Mouse (Mus musculus): ENCODE results near the gene Nsun7. TPM values are rescaled to one million over a fixed set of nuclear protein-coding genes. Genes with fewer than 3 reads are reported as not detected.

The Nsun7 gene
- polyA plus RNA-seq (2012; rRNA removed): 7.1 and 7.5 TPM in 2 replicates

GRCm38 (mm10) chr5:66259756-66260448 lies at the start of gene Nsun7:
Gene Nsun7, plus strand, starts transcription at chr5:66259897.

Other genes starting within 250 kb of the Nsun7 start
- 0.40 and 0.98 TPM in 2 replicates for gene Rbm47, start 86.8 kb upstream of the Nsun7 start, polyA plus RNA-seq (2012; rRNA removed)